Mouse (Mus musculus): ENCODE data around the gene Fbn1.

GRCm38 (mm10) chr2:125379206-125379605, 128.6 kb downstream of the Fbn1 start:
- TF ChIP-seq POLR2A (IDR thresholded peaks at IDR 0.05; ENCODE audit: borderline replicate concordance, low read depth, low read length) (no peak), CTCF (IDR thresholded peaks at IDR 0.05; ENCODE audit: low read depth, low read length) (no peak)

Data from bone marrow macrophage, adult 2 months (primary cell).